Mouse (Mus musculus) gastrocnemius, postnatal 10 days (tissue): ENCODE measurements around the gene Relch. TPM values are rescaled to one million over a fixed set of nuclear protein-coding genes. Genes with fewer than 3 reads are reported as not detected.

ENCODE experiments used
- DNase-seq: peaks from one replicate; pipeline ENCODE4 v3.0.0; 2021; ENCODE audit warnings: mixed read lengths
- total RNA-seq, 2 experiments: library from RNA; stranded (reverse); gene quantifications; 2 replicates each; pipeline ENCODE4 v1.2.3; 2021

The Relch gene
- total RNA-seq, 2 experiments from 2014 or later = 14.5 to 20.4 TPM

GRCm38 (mm10) chr1:105795705-105796104 is 132.0 kb downstream of the Relch start:
- DNase-seq = no peak

GRCm38 (mm10) chr1:105800570-105800969 is 136.9 kb downstream of the Relch start:
- DNase-seq = no peak

GRCm38 (mm10) chr1:105801252-105801651 is 137.6 kb downstream of the Relch start:
- DNase-seq = no peak

GRCm38 (mm10) chr1:105802941-105803340 is 139.3 kb downstream of the Relch start:
- no peak for DNase-seq

- no peak for DNase-seq
These were observed 140.6 kb downstream of the Relch start for GRCm38 (mm10) chr1:105804285-105804684.

Other genes starting within 250 kb of the Relch start
- gene Pign, start 184 bp upstream of the Relch start, total RNA-seq = 10 to 100 TPM; 10.4 to 13.5 TPM
- gene Tnfrsf11a, start 116.9 kb downstream of the Relch start, total RNA-seq = 1 to 10 TPM; 1.3 to 2.3 TPM